Mouse (Mus musculus): ENCODE measurements at regions not wholly inside any gene's neighbourhood (a gene's known extent, or its start where the extent isn't known, plus 50 kb on each side); places are given as distances from the start of the nearest gene placed in this dataset.

- no peak for TF ChIP-seq POLR2A (IDR thresholded peaks at IDR 0.05; ENCODE audit: borderline replicate concordance, extremely low read depth, low read depth, low read length)
- no peak for TF ChIP-seq CTCF (IDR thresholded peaks at IDR 0.05; ENCODE audit: insufficient read depth, low read length)
Measured at GRCm38 (mm10) chr7:129908826-129909225, 317.2 kb downstream of the Wdr11 start.
